Mouse (Mus musculus): ENCODE data around the gene Mertk. TPM values are rescaled to one million over a fixed set of nuclear protein-coding genes. Genes with fewer than 3 reads are reported as not detected.

Gene Mertk
- polyA plus RNA-seq, 2 experiments, result 3.1 to 3.2 TPM

GRCm38 (mm10) chr2:128746621-128747151, 47.9 kb downstream of the Mertk start:
- Histone ChIP-seq H3K9ac (replicated peaks) (no peak overlapping the region), H3K27ac (no peak overlapping the region), H3K27me3 (ENCODE audit: control insufficient read depth, insufficient read depth, low read length) (no peaks in the 10 kb centered on the region), H3K9me3 (ENCODE audit: control insufficient read depth, low read length) (no peaks in the 10 kb centered on the region), H3K36me3 (replicated peaks; ENCODE audit: control insufficient read depth, insufficient read depth, low read depth) (no peaks in the 10 kb centered on the region), H3K4me1 (replicated peaks; ENCODE audit: control insufficient read depth in 2 of 2, insufficient read depth in 2 of 2, low read length in 1 of 2) (peaks cover 0 to 2% of the 10 kb centered on the region in 2 experiments; a peak in 1 of 4 replicates), H3K4me3 (ENCODE audit: insufficient read depth in 1 of 2, low read depth in 2 of 2, low read length in 2 of 2) (no peak overlapping the region), H3K4me2 (ENCODE audit: low read depth) (no peak overlapping the region)
- DNase-seq (ENCODE audit: low read depth in 3 of 3, low spot score in 3 of 3), result no peak
- ATAC-seq (ENCODE audit: insufficient read depth), result no peak
- TF ChIP-seq EP300 (IDR thresholded peaks at IDR 0.05; ENCODE audit: low read depth) (no peak), CTCF (IDR thresholded peaks at IDR 0.05; ENCODE audit: low read depth) (no peak)
- WGBS (ENCODE audit: insufficient replicate concordance), result 39% methylated on average over 5 of the region's 5 CpGs

GRCm38 (mm10) chr2:128747433-128748028, 48.8 kb downstream of the Mertk start:
- no peak for ATAC-seq (ENCODE audit: insufficient read depth)

GRCm38 (mm10) chr2:128748171-128748570, 49.4 kb downstream of the Mertk start:
- H3K4me3 ChIP-seq (ENCODE audit: insufficient read depth in 1 of 2, low read depth in 2 of 2, low read length in 2 of 2), result no peak overlapping the region
- no peaks in the 10 kb centered on the region for H3K9me3 ChIP-seq (ENCODE audit: control insufficient read depth, low read length)
- no peaks in the 10 kb centered on the region for H3K36me3 ChIP-seq (replicated peaks; ENCODE audit: control insufficient read depth, insufficient read depth, low read depth)
- no peak overlapping the region for H3K9ac ChIP-seq (replicated peaks)
- no peak overlapping the region for H3K27ac ChIP-seq
- 54% methylated on average over 6 of the region's 6 CpGs for WGBS (ENCODE audit: insufficient replicate concordance)
- no peak for TF ChIP-seq EP300 (IDR thresholded peaks at IDR 0.05; ENCODE audit: low read depth)
- TF ChIP-seq CTCF (IDR thresholded peaks at IDR 0.05; ENCODE audit: low read depth), result no peak
- H3K4me1 ChIP-seq (replicated peaks; ENCODE audit: control insufficient read depth in 2 of 2, insufficient read depth in 2 of 2, low read length in 1 of 2), result peaks cover 0 to 2% of the 10 kb centered on the region in 2 experiments; a peak in 1 of 4 replicates
- no peak overlapping the region for H3K4me2 ChIP-seq (ENCODE audit: low read depth)
- no peak for ATAC-seq (ENCODE audit: insufficient read depth)
- H3K27me3 ChIP-seq (ENCODE audit: control insufficient read depth, insufficient read depth, low read length), result no peaks in the 10 kb centered on the region
- DNase-seq (ENCODE audit: low read depth in 3 of 3, low spot score in 3 of 3), result no peak

More at GRCm38 (mm10) chr2:128747433-128748028, 48.8 kb downstream of the Mertk start:
- H3K4me1 ChIP-seq (replicated peaks; ENCODE audit: control insufficient read depth in 2 of 2, insufficient read depth in 2 of 2, low read length in 1 of 2), result peaks cover 0 to 2% of the 10 kb centered on the region in 2 experiments; a peak in 1 of 4 replicates
- H3K36me3 ChIP-seq (replicated peaks; ENCODE audit: control insufficient read depth, insufficient read depth, low read depth), result no peaks in the 10 kb centered on the region
- no peaks in the 10 kb centered on the region for H3K27me3 ChIP-seq (ENCODE audit: control insufficient read depth, insufficient read depth, low read length)
- H3K9ac ChIP-seq (replicated peaks), result no peak overlapping the region
- H3K9me3 ChIP-seq (ENCODE audit: control insufficient read depth, low read length), result no peaks in the 10 kb centered on the region
- no peak overlapping the region for H3K4me2 ChIP-seq (ENCODE audit: low read depth)
- DNase-seq (ENCODE audit: low read depth in 3 of 3, low spot score in 3 of 3), result no peak
- H3K27ac ChIP-seq, result no peak overlapping the region
- no peak for TF ChIP-seq EP300 (IDR thresholded peaks at IDR 0.05; ENCODE audit: low read depth)
- TF ChIP-seq CTCF (IDR thresholded peaks at IDR 0.05; ENCODE audit: low read depth), result no peak
- 26% methylated on average over 8 of the region's 8 CpGs for WGBS (ENCODE audit: insufficient replicate concordance)
- H3K4me3 ChIP-seq (ENCODE audit: insufficient read depth in 1 of 2, low read depth in 2 of 2, low read length in 2 of 2), result no peak overlapping the region

GRCm38 (mm10) chr2:128751030-128751429, 52.3 kb downstream of the Mertk start:
- ATAC-seq (ENCODE audit: insufficient read depth), result no peak
- DNase-seq (ENCODE audit: low read depth in 3 of 3, low spot score in 3 of 3), result no peak
- WGBS (ENCODE audit: insufficient replicate concordance), result 47% methylated on average over 6 of the region's 6 CpGs

GRCm38 (mm10) chr2:128753295-128753873, 54.6 kb downstream of the Mertk start:
- no peak overlapping the region for H3K4me3 ChIP-seq (ENCODE audit: insufficient read depth in 1 of 2, low read depth in 2 of 2, low read length in 2 of 2)

More at GRCm38 (mm10) chr2:128751030-128751429, 52.3 kb downstream of the Mertk start:
- no peak overlapping the region for H3K9ac ChIP-seq (replicated peaks)
- no peak for TF ChIP-seq CTCF (IDR thresholded peaks at IDR 0.05; ENCODE audit: low read depth)
- TF ChIP-seq EP300 (IDR thresholded peaks at IDR 0.05; ENCODE audit: low read depth), result no peak
- H3K36me3 ChIP-seq (replicated peaks; ENCODE audit: control insufficient read depth, insufficient read depth, low read depth), result no peaks in the 10 kb centered on the region
- no peaks in the 10 kb centered on the region for H3K27me3 ChIP-seq (ENCODE audit: control insufficient read depth, insufficient read depth, low read length)
- no peak overlapping the region for H3K4me3 ChIP-seq (ENCODE audit: insufficient read depth in 1 of 2, low read depth in 2 of 2, low read length in 2 of 2)
- H3K27ac ChIP-seq, result no peak overlapping the region
- peaks cover 0 to 2% of the 10 kb centered on the region in 2 experiments; a peak in 1 of 4 replicates for H3K4me1 ChIP-seq (replicated peaks; ENCODE audit: control insufficient read depth in 2 of 2, insufficient read depth in 2 of 2, low read length in 1 of 2)
- no peak overlapping the region for H3K4me2 ChIP-seq (ENCODE audit: low read depth)
- H3K9me3 ChIP-seq (ENCODE audit: control insufficient read depth, low read length), result no peaks in the 10 kb centered on the region

More at GRCm38 (mm10) chr2:128753295-128753873, 54.6 kb downstream of the Mertk start:
- no peaks in the 10 kb centered on the region for H3K27me3 ChIP-seq (ENCODE audit: control insufficient read depth, insufficient read depth, low read length)
- H3K4me1 ChIP-seq (replicated peaks; ENCODE audit: control insufficient read depth in 2 of 2, insufficient read depth in 2 of 2, low read length in 1 of 2), result no peaks in the 10 kb centered on the region
- no peaks in the 10 kb centered on the region for H3K36me3 ChIP-seq (replicated peaks; ENCODE audit: control insufficient read depth, insufficient read depth, low read depth)
- DNase-seq (ENCODE audit: low read depth in 3 of 3, low spot score in 3 of 3) (no peak), ATAC-seq (ENCODE audit: insufficient read depth) (no peak)
- TF ChIP-seq EP300 (IDR thresholded peaks at IDR 0.05; ENCODE audit: low read depth), result no peak
- no peak for TF ChIP-seq CTCF (IDR thresholded peaks at IDR 0.05; ENCODE audit: low read depth)
- no peak overlapping the region for H3K4me2 ChIP-seq (ENCODE audit: low read depth)
- no peak overlapping the region for H3K9ac ChIP-seq (replicated peaks)
- H3K9me3 ChIP-seq (ENCODE audit: control insufficient read depth, low read length), result no peaks in the 10 kb centered on the region
- H3K27ac ChIP-seq, result no peak overlapping the region
- 47% methylated on average over 6 of the region's 6 CpGs for WGBS (ENCODE audit: insufficient replicate concordance)

All from liver, embryonic 14.5 days (tissue).